Mouse (Mus musculus) olfactory bulb, adult 2 months (tissue): Measurements from ENCODE around the gene Adcy4.

Experiments
- CTCF ChIP-seq: fragments of 200-500 bp; IDR thresholded peaks from 2 replicates; pipeline ENCODE4 v1.5.1; 2012; ENCODE audit warnings: low read depth, mild to moderate bottlenecking, low read length, moderate library complexity; ENCODE audit not compliant: insufficient read depth
- POLR2A ChIP-seq: fragments of 200-500 bp; IDR thresholded peaks from 2 replicates; pipeline ENCODE4 v1.6.1; 2012; ENCODE audit warnings: mild to moderate bottlenecking, low read depth, low read length, moderate library complexity; ENCODE audit not compliant: insufficient read depth

DNA sequence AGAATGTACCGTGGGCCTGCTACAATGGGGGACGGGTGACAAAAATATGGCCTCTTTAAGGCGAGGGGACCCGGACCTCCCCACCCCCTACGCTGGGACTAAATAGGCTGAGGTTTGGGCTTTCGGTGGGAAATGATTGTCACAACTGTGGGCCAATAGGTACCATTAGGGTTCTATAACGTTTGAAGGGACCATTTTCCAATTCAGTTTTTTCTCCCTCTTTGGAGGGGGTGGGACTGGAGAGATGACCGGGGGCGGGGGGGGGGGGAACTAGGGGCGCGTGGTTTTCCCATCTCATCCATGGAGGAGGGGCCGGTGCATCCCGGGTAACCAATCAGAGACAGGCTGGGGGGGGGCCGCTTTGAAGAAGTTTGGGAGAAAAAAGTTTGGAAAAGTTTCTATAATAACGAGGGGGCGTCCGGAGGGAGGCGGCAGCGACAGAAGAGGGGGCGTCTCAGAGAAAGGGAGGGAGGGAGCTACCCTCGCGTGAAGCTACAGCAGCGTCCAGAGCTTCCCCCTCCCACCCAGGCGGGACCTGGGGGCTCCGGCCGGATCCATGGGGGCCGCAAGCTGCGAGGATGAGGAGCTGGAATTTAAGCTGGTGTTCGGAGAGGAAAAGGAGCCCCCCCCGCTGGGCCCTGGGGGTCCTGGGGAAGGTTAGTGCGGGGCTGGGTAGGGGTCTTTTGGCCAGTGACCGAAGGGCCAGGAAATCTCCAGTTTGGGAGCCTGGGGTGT is 40.8 kb upstream of the Adcy4 start:
- TF ChIP-seq CTCF = 0 out of 2 replicates have a peak, but pooled peaks have one; percentile 3
- TF ChIP-seq POLR2A = no peak
